22 mouse cellular contexts compared by ENCODE assay signal in genomic region chr8:105359208-105359607, GRCm38 (mm10). TPM values are rescaled to one million over a fixed set of nuclear protein-coding genes. Genes with fewer than 3 reads are reported as not detected.
A peak's percentile ranks its signal among the peaks of the same experiment; 100 is the strongest.
DNase-seq lines count a peak whose midpoint lies in the region; ATAC-seq and TF ChIP-seq lines count a peak whose summit lies in the region.
"Had no signal": no experiment of that assay in that cellular context is flagged by ENCODE, and none has a peak within 500 bp of the region (broad histone marks: within the 10 kb centered on the region; RNA-seq: fewer than 3 reads in every experiment).

No protein-coding gene starts in this region.

- H3K4me1 ChIP-seq in hindbrain, embryonic 11.5 days (replicated peaks; ENCODE audit: control insufficient read depth, insufficient read depth, low read length), result peaks cover 2% of the 10 kb centered on the region; the same call in 1 of the 2 replicates
- peaks cover 34% of the 10 kb centered on the region for H3K4me1 ChIP-seq in hindbrain, embryonic 10.5 days (replicated peaks)
- H3K4me1 ChIP-seq in stomach, embryonic 14.5 days (ENCODE audit: control insufficient read depth, insufficient read depth, low read length), result peaks cover 7% of the 10 kb centered on the region; the same call in 1 of the 2 replicates
- no peaks in the 10 kb centered on the region for H3K4me1 ChIP-seq in stomach, postnatal 0 days (replicated peaks; ENCODE audit: control insufficient read depth, insufficient read depth)
- H3K4me1 ChIP-seq in stomach, embryonic 16.5 days (ENCODE audit: control insufficient read depth, insufficient read depth, low read length), result peaks cover 5% of the 10 kb centered on the region; the same call in 1 of the 2 replicates

- 69% methylated on average over 15 of the region's 15 CpGs for WGBS in hindbrain, embryonic 11.5 days
- 67% methylated on average over 15 of the region's 15 CpGs for WGBS in hindbrain, embryonic 10.5 days
- 64% methylated on average over 15 of the region's 15 CpGs for WGBS in stomach, embryonic 14.5 days
- WGBS in stomach, postnatal 0 days, result 59% methylated on average over 15 of the region's 15 CpGs
- WGBS in stomach, embryonic 16.5 days, result 64% methylated on average over 15 of the region's 15 CpGs

- H3K4me3 ChIP-seq in hindbrain, embryonic 11.5 days (ENCODE audit: low read depth, low read length), result no peak overlapping the region
- H3K4me3 ChIP-seq in hindbrain, embryonic 10.5 days, result no peak overlapping the region
- H3K4me3 ChIP-seq in stomach, embryonic 14.5 days (ENCODE audit: low read depth, low read length), result no peak overlapping the region
- no peak overlapping the region for H3K4me3 ChIP-seq in stomach, postnatal 0 days (ENCODE audit: low read depth, low read length)
- H3K4me3 ChIP-seq in stomach, embryonic 16.5 days (replicated peaks; ENCODE audit: low read length), result no peak overlapping the region
- H3K4me3 ChIP-seq: erythroblast, embryonic 14.5 days; hindbrain, embryonic 15.5 days; layer of hippocampus, adult 2 months had no signal

- H3K27ac ChIP-seq in hindbrain, embryonic 11.5 days (ENCODE audit: low read depth, low read length), result no peak overlapping the region
- H3K27ac ChIP-seq in hindbrain, embryonic 10.5 days, result no peak overlapping the region
- H3K27ac ChIP-seq in stomach, embryonic 14.5 days (ENCODE audit: low read length), result no peak overlapping the region
- H3K27ac ChIP-seq in stomach, postnatal 0 days (replicated peaks), result no peak overlapping the region
- H3K27ac ChIP-seq in stomach, embryonic 16.5 days (ENCODE audit: low read length), result no peak overlapping the region
- H3K27ac ChIP-seq: hindbrain, embryonic 15.5 days; layer of hippocampus, adult 2 months had no signal

- no peak overlapping the region for H3K9ac ChIP-seq in hindbrain, embryonic 11.5 days (ENCODE audit: low read depth, low read length)
- H3K9ac ChIP-seq in stomach, embryonic 14.5 days (replicated peaks; ENCODE audit: low read depth, low read length), result no peak overlapping the region
- H3K9ac ChIP-seq in stomach, postnatal 0 days (ENCODE audit: low read length), result no peak overlapping the region
- no peak overlapping the region for H3K9ac ChIP-seq in stomach, embryonic 16.5 days (ENCODE audit: low read length)
- H3K9ac ChIP-seq: hindbrain, embryonic 15.5 days had no signal

- H3K36me3 ChIP-seq in hindbrain, embryonic 11.5 days (ENCODE audit: control insufficient read depth, insufficient read depth, low read length), result no peaks in the 10 kb centered on the region
- H3K36me3 ChIP-seq in hindbrain, embryonic 10.5 days, result peaks cover 41% of the 10 kb centered on the region
- no peaks in the 10 kb centered on the region for H3K36me3 ChIP-seq in stomach, embryonic 14.5 days (ENCODE audit: control insufficient read depth, insufficient read depth, low read length)
- no peaks in the 10 kb centered on the region for H3K36me3 ChIP-seq in stomach, postnatal 0 days (ENCODE audit: control insufficient read depth, insufficient read depth, low read length)
- no peaks in the 10 kb centered on the region for H3K36me3 ChIP-seq in stomach, embryonic 16.5 days (ENCODE audit: control insufficient read depth, insufficient read depth, low read length)

- TF ChIP-seq EP300 in stomach, postnatal 0 days (optimal IDR thresholded peaks at IDR 0.05), result no peak

- no peaks in the 10 kb centered on the region for H3K9me3 ChIP-seq in hindbrain, embryonic 11.5 days (ENCODE audit: control insufficient read depth, low read length)
- no peaks in the 10 kb centered on the region for H3K9me3 ChIP-seq in hindbrain, embryonic 10.5 days
- no peaks in the 10 kb centered on the region for H3K9me3 ChIP-seq in stomach, embryonic 14.5 days (ENCODE audit: control insufficient read depth, low read depth, low read length)
- H3K9me3 ChIP-seq in stomach, postnatal 0 days (ENCODE audit: control insufficient read depth, low read length), result no peaks in the 10 kb centered on the region
- H3K9me3 ChIP-seq in stomach, embryonic 16.5 days (replicated peaks; ENCODE audit: control insufficient read depth, low read length), result no peaks in the 10 kb centered on the region
- H3K9me3 ChIP-seq: hindbrain, embryonic 15.5 days had no signal

- DNase-seq in hindbrain, embryonic 11.5 days (ENCODE audit: low spot score), result no peak
- DNase-seq in hindbrain, embryonic 10.5 days (ENCODE audit: low spot score), result no peak
- DNase-seq in kidney, postnatal 10 days, result peak; percentile 15
- DNase-seq in kidney, postnatal 36 days, result no peak
- no peak for DNase-seq in stomach, postnatal 0 days (ENCODE audit: low spot score)
- no peak for DNase-seq in cerebellum, adult 9-11 months
- DNase-seq: adrenal gland, postnatal 36 days; cerebellum, adult 18-20 months; cerebellum, postnatal 36 days; gastrocnemius, postnatal 36 days; kidney, adult 11 months; lung, adult 18-20 months; lung, postnatal 14 days; right cerebral cortex, postnatal 4 days; thymus, postnatal 25 days had no signal

- no peak for TF ChIP-seq CTCF in stomach, postnatal 0 days (IDR thresholded peaks at IDR 0.05; ENCODE audit: low read depth)

- H3K27me3 ChIP-seq in hindbrain, embryonic 11.5 days (ENCODE audit: control insufficient read depth, insufficient read depth, low read length), result no peaks in the 10 kb centered on the region
- H3K27me3 ChIP-seq in hindbrain, embryonic 10.5 days (ENCODE audit: insufficient read depth, poor library complexity, severe bottlenecking), result peaks cover 23% of the 10 kb centered on the region
- H3K27me3 ChIP-seq in stomach, embryonic 14.5 days (ENCODE audit: control insufficient read depth, insufficient read depth, low read length), result no peaks in the 10 kb centered on the region
- no peaks in the 10 kb centered on the region for H3K27me3 ChIP-seq in stomach, postnatal 0 days (ENCODE audit: control insufficient read depth, insufficient read depth, low read length)
- H3K27me3 ChIP-seq in stomach, embryonic 16.5 days (ENCODE audit: control insufficient read depth, insufficient read depth, low read length), result no peaks in the 10 kb centered on the region
- H3K27me3 ChIP-seq: CH12.LX; hindbrain, embryonic 15.5 days had no signal

- peak; percentile 31; the same call in 1 of the 2 replicates for ATAC-seq in hindbrain, embryonic 11.5 days (ENCODE audit: low FRiP score)
- ATAC-seq in stomach, embryonic 14.5 days (ENCODE audit: insufficient number of reproducible peaks, insufficient read depth, low FRiP score, low read depth), result 0 out of 2 replicates have a peak, but pooled peaks have one; percentile 15
- no peak for ATAC-seq in stomach, postnatal 0 days (ENCODE audit: low FRiP score, low TSS enrichment)
- ATAC-seq in stomach, embryonic 16.5 days (ENCODE audit: insufficient read depth, low FRiP score), result peak; percentile 38

- H3K4me2 ChIP-seq in hindbrain, embryonic 11.5 days (replicated peaks; ENCODE audit: low read depth, low read length), result no peak overlapping the region
- no peak overlapping the region for H3K4me2 ChIP-seq in stomach, embryonic 14.5 days (replicated peaks; ENCODE audit: low read depth, low read length)
- H3K4me2 ChIP-seq in stomach, postnatal 0 days (replicated peaks; ENCODE audit: low read depth), result no peak overlapping the region
- no peak overlapping the region for H3K4me2 ChIP-seq in stomach, embryonic 16.5 days (ENCODE audit: low read depth, low read length)
- H3K4me2 ChIP-seq: hindbrain, embryonic 15.5 days; liver, embryonic 11.5 days had no signal

RNA-seq across cellular contexts. Expression of gene Slc9a5, which starts 10.6 kb away (rescaled TPM):
- polyA plus RNA-seq in hindbrain, embryonic 11.5 days (2014; fragmentation: Nextera tagmentation; extraction: Ambion mirVana), result 3.9 and 4.5 TPM in 2 replicates
- polyA plus RNA-seq in hindbrain, embryonic 10.5 days (2016; fragmentation: Nextera tagmentation; extraction: Ambion mirVana), result 4.1 and 4.3 TPM in 2 replicates
- 3.2 and 3.7 TPM in 2 replicates for polyA plus RNA-seq in stomach, embryonic 14.5 days (2014; fragmentation: Nextera tagmentation; extraction: Ambion mirVana)
- 0.29 and 0.40 TPM in 2 replicates for polyA plus RNA-seq in stomach, postnatal 0 days (2015; fragmentation: Nextera tagmentation; extraction: Ambion mirVana)
- 1.5 and 1.7 TPM in 2 replicates for polyA plus RNA-seq in stomach, embryonic 16.5 days (2015; fragmentation: Nextera tagmentation; extraction: Ambion mirVana)
- polyA plus RNA-seq: erythroblast, embryonic 14.5 days had no signal

RNA-seq across cellular contexts. Expression of gene Fhod1, which starts 11.5 kb away (rescaled TPM):
- 1.8 and 3.6 TPM in 2 replicates for polyA plus RNA-seq in hindbrain, embryonic 11.5 days (2014; fragmentation: Nextera tagmentation; extraction: Ambion mirVana)
- 2.4 and 2.8 TPM in 2 replicates for polyA plus RNA-seq in hindbrain, embryonic 10.5 days (2016; fragmentation: Nextera tagmentation; extraction: Ambion mirVana)
- polyA plus RNA-seq in stomach, embryonic 14.5 days (2014; fragmentation: Nextera tagmentation; extraction: Ambion mirVana), result 3.5 and 6.3 TPM in 2 replicates
- 0.63 and 0.93 TPM in 2 replicates for polyA plus RNA-seq in stomach, postnatal 0 days (2015; fragmentation: Nextera tagmentation; extraction: Ambion mirVana)
- polyA plus RNA-seq in stomach, embryonic 16.5 days (2015; fragmentation: Nextera tagmentation; extraction: Ambion mirVana), result 2.2 and 2.5 TPM in 2 replicates

RNA-seq across cellular contexts. Expression of gene Plekhg4, which starts 13.9 kb away (rescaled TPM):
- 0.26 and 0.73 TPM in 2 replicates for polyA plus RNA-seq in hindbrain, embryonic 11.5 days (2014; fragmentation: Nextera tagmentation; extraction: Ambion mirVana)
- 0.52 and 0.75 TPM in 2 replicates for polyA plus RNA-seq in hindbrain, embryonic 10.5 days (2016; fragmentation: Nextera tagmentation; extraction: Ambion mirVana)
- polyA plus RNA-seq in stomach, embryonic 14.5 days (2014; fragmentation: Nextera tagmentation; extraction: Ambion mirVana), result 0.14 and 0.64 TPM in 2 replicates
- polyA plus RNA-seq in stomach, postnatal 0 days (2015; fragmentation: Nextera tagmentation; extraction: Ambion mirVana), result 0.05 and 0.10 TPM in 2 replicates
- 0.11 and 0.22 TPM in 2 replicates for polyA plus RNA-seq in stomach, embryonic 16.5 days (2015; fragmentation: Nextera tagmentation; extraction: Ambion mirVana)
- polyA plus RNA-seq: erythroblast, embryonic 14.5 days; liver, embryonic 11.5 days had no signal

RNA-seq across cellular contexts. Expression of gene Tmem208, which starts 33.1 kb away (rescaled TPM):
- 102 and 105 TPM in 2 replicates for polyA plus RNA-seq in hindbrain, embryonic 11.5 days (2014; fragmentation: Nextera tagmentation; extraction: Ambion mirVana)
- polyA plus RNA-seq in hindbrain, embryonic 10.5 days (2016; fragmentation: Nextera tagmentation; extraction: Ambion mirVana), result 110 and 113 TPM in 2 replicates
- 122 and 128 TPM in 2 replicates for polyA plus RNA-seq in stomach, embryonic 14.5 days (2014; fragmentation: Nextera tagmentation; extraction: Ambion mirVana)
- polyA plus RNA-seq in stomach, postnatal 0 days (2015; fragmentation: Nextera tagmentation; extraction: Ambion mirVana), result 105 and 111 TPM in 2 replicates
- polyA plus RNA-seq in stomach, embryonic 16.5 days (2015; fragmentation: Nextera tagmentation; extraction: Ambion mirVana), result 124 and 131 TPM in 2 replicates

RNA-seq across cellular contexts. Expression of gene Lrrc29, which starts 33.1 kb away (rescaled TPM):
- 0.98 and 1.2 TPM in 2 replicates for polyA plus RNA-seq in hindbrain, embryonic 11.5 days (2014; fragmentation: Nextera tagmentation; extraction: Ambion mirVana)
- 1.2 and 1.3 TPM in 2 replicates for polyA plus RNA-seq in hindbrain, embryonic 10.5 days (2016; fragmentation: Nextera tagmentation; extraction: Ambion mirVana)
- polyA plus RNA-seq in stomach, embryonic 14.5 days (2014; fragmentation: Nextera tagmentation; extraction: Ambion mirVana), result 2.6 and 3.6 TPM in 2 replicates
- 2.7 and 2.8 TPM in 2 replicates for polyA plus RNA-seq in stomach, postnatal 0 days (2015; fragmentation: Nextera tagmentation; extraction: Ambion mirVana)
- polyA plus RNA-seq in stomach, embryonic 16.5 days (2015; fragmentation: Nextera tagmentation; extraction: Ambion mirVana), result 2.1 and 2.4 TPM in 2 replicates
